Mouse (Mus musculus): ENCODE measurements at regions not wholly inside any gene's neighbourhood (a gene's known extent, or its start where the extent isn't known, plus 50 kb on each side); places are given as distances from the start of the nearest gene placed in this dataset.

DNA sequence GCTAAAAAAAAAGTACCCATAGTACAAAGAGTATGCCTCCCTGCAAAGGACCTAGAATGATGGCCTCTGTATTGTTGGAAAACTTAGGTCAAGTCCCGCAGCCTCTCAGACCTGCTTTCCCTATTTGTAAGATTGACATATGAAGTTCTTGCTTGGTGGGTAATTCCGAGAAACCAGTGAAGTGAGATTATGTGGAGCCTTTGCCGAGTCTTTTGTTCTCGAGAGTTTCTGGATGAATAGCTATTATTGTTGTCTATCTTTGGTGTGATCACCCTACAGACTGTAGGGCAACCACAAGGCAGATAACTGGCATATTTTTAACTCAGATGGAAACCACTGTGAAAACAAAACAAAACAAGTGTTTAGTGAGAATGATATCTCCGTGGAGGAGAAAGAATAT lies 118.1 kb downstream of the Foxb1 start:
- dilution Hi-C loops (cut with MboI; ENCODE audit: extremely low pct_ligation_motif_present, extremely low pct_unique_long_range_greater_than_20kb, low sequenced_read_pairs), result no loop called here
- no peak for TF ChIP-seq MAFK (IDR thresholded peaks at IDR 0.05; ENCODE audit: insufficient replicate concordance, low read length)
- no peak for TF ChIP-seq NELFE (IDR thresholded peaks at IDR 0.05; ENCODE audit: low read depth, low read length)
- TF ChIP-seq UBTF (IDR thresholded peaks at IDR 0.05; ENCODE audit: low read depth, low read length), result no peak
- TF ChIP-seq SMC3 (IDR thresholded peaks at IDR 0.05; ENCODE audit: low read depth, low read length), result no peak
- TF ChIP-seq CHD1 (IDR thresholded peaks at IDR 0.05; ENCODE audit: low read depth, low read length), result no peak
- no peak for TF ChIP-seq SIN3A (IDR thresholded peaks at IDR 0.05; ENCODE audit: low read length)
- TF ChIP-seq ZMIZ1 (IDR thresholded peaks at IDR 0.05; ENCODE audit: low read depth, low read length), result no peak
- TF ChIP-seq GABPA (IDR thresholded peaks at IDR 0.05; ENCODE audit: insufficient replicate concordance, low read depth, low read length), result no peak
- no peak for TF ChIP-seq NRF1 (IDR thresholded peaks at IDR 0.05; ENCODE audit: low read depth, low read length)
- no peak for TF ChIP-seq JUND (conservative IDR thresholded peaks at IDR 0.05; ENCODE audit: low read depth, low read length)
- no peak for TF ChIP-seq RCOR1 (conservative IDR thresholded peaks at IDR 0.05; ENCODE audit: low read depth, low read length)
- TF ChIP-seq MAZ (IDR thresholded peaks at IDR 0.05; ENCODE audit: low read depth, low read length), result no peak
- no peak overlapping the region for H3K9ac ChIP-seq (ENCODE audit: insufficient read depth, low read depth)
- H3K9me3 ChIP-seq (replicated peaks; ENCODE audit: low read length), result peaks cover 2% of the 10 kb centered on the region
- in situ Hi-C loops (cut with MboI; ENCODE audit: low pct_ligation_motif_present, low pct_unique_long_range_greater_than_20kb, low sequenced_read_pairs), result no loop called here
- H3K27me3 ChIP-seq (replicated peaks), result no peaks in the 10 kb centered on the region
- no peak overlapping the region for H3K4me2 ChIP-seq (ENCODE audit: insufficient read depth, low read depth, poor library complexity, severe bottlenecking)
- no peak overlapping the region for H3K4me3 ChIP-seq (replicated peaks in 1 of 3; ENCODE audit: low read depth in 2 of 3, low read length in 2 of 3, poor library complexity in 1 of 3)
- no peak overlapping the region for H3K27ac ChIP-seq (ENCODE audit: insufficient read depth, low read depth)
- no peaks in the 10 kb centered on the region for H3K79me2 ChIP-seq (replicated peaks; ENCODE audit: control insufficient read depth, extremely low read depth, insufficient read depth, poor library complexity, severe bottlenecking)
- DNase-seq (ENCODE audit: extremely low read depth), result no peak
- H3K4me1 ChIP-seq (ENCODE audit: control insufficient read depth in 1 of 2, insufficient read depth in 2 of 2), result no peaks in the 10 kb centered on the region
- H3K36me3 ChIP-seq (replicated peaks in 1 of 2; ENCODE audit: control insufficient read depth in 1 of 2, insufficient read depth in 1 of 2, low read length in 1 of 2), result no peaks in the 10 kb centered on the region

DNA sequence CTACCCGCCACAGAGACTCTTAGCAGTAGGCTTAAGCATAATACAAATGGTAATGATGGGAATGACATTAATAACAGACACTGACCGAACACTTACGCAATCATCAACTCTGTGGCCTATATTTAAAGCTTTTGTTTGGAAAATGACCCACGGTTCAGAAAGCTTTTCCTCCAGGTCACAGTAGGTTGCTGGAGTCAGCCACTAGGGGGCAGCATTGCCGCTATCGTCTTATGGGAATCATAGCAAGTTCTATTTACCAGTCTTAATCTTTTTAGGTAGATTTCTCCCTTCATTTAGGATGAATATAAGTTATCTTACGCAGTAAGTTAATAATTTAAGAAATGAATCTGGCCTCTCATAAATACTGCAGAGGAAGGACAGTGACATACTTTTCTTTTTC lies 137.4 kb downstream of the Foxb1 start:
- Histone ChIP-seq H3K4me3 (replicated peaks in 1 of 3; ENCODE audit: low read depth in 2 of 3, low read length in 2 of 3, poor library complexity in 1 of 3) (no peak overlapping the region), H3K4me1 (ENCODE audit: control insufficient read depth in 1 of 2, insufficient read depth in 2 of 2) (peaks cover 4 to 32% of the 10 kb centered on the region in 2 experiments; a peak in 3 of 4 replicates), H3K36me3 (replicated peaks in 1 of 2; ENCODE audit: control insufficient read depth in 1 of 2, insufficient read depth in 1 of 2, low read length in 1 of 2) (no peaks in the 10 kb centered on the region), H3K4me2 (ENCODE audit: insufficient read depth, low read depth, poor library complexity, severe bottlenecking) (no peak overlapping the region), H3K79me2 (replicated peaks; ENCODE audit: control insufficient read depth, extremely low read depth, insufficient read depth, poor library complexity, severe bottlenecking) (no peaks in the 10 kb centered on the region), H3K9me3 (replicated peaks; ENCODE audit: low read length) (peaks cover 5% of the 10 kb centered on the region), H3K27me3 (replicated peaks) (no peaks in the 10 kb centered on the region), H3K27ac (ENCODE audit: insufficient read depth, low read depth) (no peak overlapping the region), H3K9ac (ENCODE audit: insufficient read depth, low read depth) (no peak overlapping the region)
- TF ChIP-seq PAX5 (IDR thresholded peaks at IDR 0.05; ENCODE audit: low read length) (no peak), RAD21 (IDR thresholded peaks at IDR 0.05; ENCODE audit: low read depth, low read length) (peak; percentile 87), ZC3H11A (IDR thresholded peaks at IDR 0.05; ENCODE audit: low read depth, low read length) (peak; percentile 66), CTCF (conservative IDR thresholded peaks at IDR 0.05 in 1 of 2, IDR thresholded peaks at IDR 0.05 in 1 of 2; ENCODE audit: low read depth in 2 of 2, low read length in 2 of 2) (peak; percentile 85 to 92), EP300 (IDR thresholded peaks at IDR 0.05; ENCODE audit: low read length) (no peak), SMC3 (IDR thresholded peaks at IDR 0.05; ENCODE audit: low read depth, low read length) (peak; percentile 93)
- dilution Hi-C loops (cut with MboI; ENCODE audit: extremely low pct_ligation_motif_present, extremely low pct_unique_long_range_greater_than_20kb, low sequenced_read_pairs) (no loop called here), in situ Hi-C loops (cut with MboI; ENCODE audit: low pct_ligation_motif_present, low pct_unique_long_range_greater_than_20kb, low sequenced_read_pairs) (no loop called here)
- DNase-seq (ENCODE audit: extremely low read depth), result peak; percentile 76

All from CH12.LX (cell line).